Mouse (Mus musculus) embryonic facial prominence, embryonic 15.5 days (tissue): Measurements from ENCODE around the gene Cxxc4. TPM values are rescaled to one million over a fixed set of nuclear protein-coding genes. Genes with fewer than 3 reads are reported as not detected.
"Not testable (repeated sequence)": the region's sequence is repeated elsewhere in the genome, so short reads cannot be mapped to it uniquely, and the experiment has no call there.

ENCODE experiments used
- ATAC-seq: fragments of 200-750 bp; cut with Nextera tagmentation; 2 replicates; pipeline ENCODE4 v1.8.0; 2017; ENCODE audit warnings: low read depth, moderate TSS enrichment; ENCODE audit not compliant: insufficient number of reproducible peaks, low FRiP score, low TSS enrichment
- H3K27ac ChIP-seq: fragments of 300-500 bp; sonication (generic); replicated peaks from 2 replicates; pipeline ENCODE4 v1.5.1; 2015; ENCODE audit warnings: mild to moderate bottlenecking, inconsistent platforms
- H3K27me3 ChIP-seq: fragments of 300-500 bp; sonication (generic); 2 replicates; pipeline ENCODE4 v1.6.1; 2015; ENCODE audit warnings: inconsistent platforms
- H3K36me3 ChIP-seq: fragments of 300-500 bp; sonication (generic); 2 replicates; pipeline ENCODE4 v1.6.1; 2015; ENCODE audit warnings: mild to moderate bottlenecking, inconsistent platforms
- H3K4me1 ChIP-seq: fragments of 300-500 bp; sonication (generic); 2 replicates; pipeline ENCODE4 v1.6.1; 2015; ENCODE audit warnings: inconsistent platforms
- H3K4me2 ChIP-seq: fragments of 300-500 bp; sonication (generic); replicated peaks from 2 replicates; pipeline ENCODE4 v1.6.1; 2015; ENCODE audit warnings: mild to moderate bottlenecking, inconsistent platforms
- H3K4me3 ChIP-seq: fragments of 300-500 bp; sonication (generic); replicated peaks from 2 replicates; pipeline ENCODE4 v1.5.1; 2015; ENCODE audit warnings: mild to moderate bottlenecking, inconsistent platforms
- H3K9ac ChIP-seq: fragments of 300-500 bp; sonication (generic); 2 replicates; pipeline ENCODE4 v1.6.1; 2015; ENCODE audit warnings: inconsistent platforms
- H3K9me3 ChIP-seq: fragments of 300-500 bp; sonication (generic); replicated peaks from 2 replicates; pipeline ENCODE4 v1.6.1; 2016; ENCODE audit warnings: inconsistent platforms
- WGBS: fragments of 180-500 bp; shearing (Covaris S2); methylation state at CpG from one replicate; pipeline ENCODE4 v1.1.7; 2015; 5-methylcytosine and 5-hydroxymethylcytosine counted together
- polyA plus RNA-seq: library from polyadenylated mRNA; unstranded; fragments of >200 nt; fragmentation: Nextera tagmentation; extraction: Ambion mirVana; gene quantifications from 2 replicates; pipeline ENCODE4 v1.2.1, GENCODE M21; 2015

Cxxc4 gene
- 4.7 and 5.1 TPM in 2 replicates for polyA plus RNA-seq

DNA sequence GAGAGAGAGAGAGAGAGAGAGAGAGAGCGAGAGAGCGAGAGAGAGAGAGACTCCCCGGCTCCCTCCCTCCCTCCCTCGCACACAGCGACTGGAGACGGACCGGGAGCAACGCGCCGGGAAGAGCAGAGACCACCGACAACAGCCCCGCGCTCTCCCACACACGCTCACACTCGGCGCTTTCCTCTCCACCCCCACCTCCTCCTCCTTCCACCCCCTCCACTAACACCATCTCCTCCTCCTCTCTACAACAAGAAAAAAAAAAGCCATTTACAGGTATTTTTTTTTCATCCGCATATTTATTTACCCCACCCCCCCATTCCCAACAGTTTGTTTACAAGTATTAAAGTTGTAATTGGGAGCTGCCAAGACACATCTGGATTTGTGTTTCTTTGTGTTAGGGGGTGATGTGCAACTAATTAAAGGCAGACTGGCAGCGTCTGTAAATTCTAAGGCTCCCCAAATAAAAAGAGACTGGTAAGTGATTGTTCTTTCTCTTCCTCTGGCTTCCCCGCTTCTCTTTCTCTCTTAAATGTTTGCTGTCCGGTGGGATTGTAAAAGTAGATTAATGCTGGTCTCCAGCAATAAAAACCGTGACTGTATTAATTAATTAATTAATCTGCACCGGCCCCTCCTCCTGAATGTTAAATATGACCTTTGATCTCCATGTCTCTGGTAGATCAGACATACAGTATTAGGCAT, at the start of gene Cxxc4:
Gene Cxxc4 (plus strand): TSS at position 71 of the 699 bp plus-strand sequence.
- peak within 1 kb of the TSS; percentile 64 for H3K4me2 ChIP-seq
- no peaks in the 10 kb centered on the region for H3K9me3 ChIP-seq
- WGBS: under 1% methylated on average over 18 of the region's 22 CpGs
- H3K9ac ChIP-seq: peak within 1 kb of the TSS; percentile 18; the same call in 1 of the 2 replicates
- H3K27me3 ChIP-seq: no peaks in the 10 kb centered on the region
- H3K4me1 ChIP-seq: peaks cover 11% of the 10 kb centered on the region
- peak; percentile 63 for ATAC-seq
- peak within 1 kb of the TSS; percentile 54 for H3K4me3 ChIP-seq
- H3K27ac ChIP-seq: peak within 1 kb of the TSS; percentile 83
- H3K36me3 ChIP-seq: no peaks in the 10 kb centered on the region

DNA sequence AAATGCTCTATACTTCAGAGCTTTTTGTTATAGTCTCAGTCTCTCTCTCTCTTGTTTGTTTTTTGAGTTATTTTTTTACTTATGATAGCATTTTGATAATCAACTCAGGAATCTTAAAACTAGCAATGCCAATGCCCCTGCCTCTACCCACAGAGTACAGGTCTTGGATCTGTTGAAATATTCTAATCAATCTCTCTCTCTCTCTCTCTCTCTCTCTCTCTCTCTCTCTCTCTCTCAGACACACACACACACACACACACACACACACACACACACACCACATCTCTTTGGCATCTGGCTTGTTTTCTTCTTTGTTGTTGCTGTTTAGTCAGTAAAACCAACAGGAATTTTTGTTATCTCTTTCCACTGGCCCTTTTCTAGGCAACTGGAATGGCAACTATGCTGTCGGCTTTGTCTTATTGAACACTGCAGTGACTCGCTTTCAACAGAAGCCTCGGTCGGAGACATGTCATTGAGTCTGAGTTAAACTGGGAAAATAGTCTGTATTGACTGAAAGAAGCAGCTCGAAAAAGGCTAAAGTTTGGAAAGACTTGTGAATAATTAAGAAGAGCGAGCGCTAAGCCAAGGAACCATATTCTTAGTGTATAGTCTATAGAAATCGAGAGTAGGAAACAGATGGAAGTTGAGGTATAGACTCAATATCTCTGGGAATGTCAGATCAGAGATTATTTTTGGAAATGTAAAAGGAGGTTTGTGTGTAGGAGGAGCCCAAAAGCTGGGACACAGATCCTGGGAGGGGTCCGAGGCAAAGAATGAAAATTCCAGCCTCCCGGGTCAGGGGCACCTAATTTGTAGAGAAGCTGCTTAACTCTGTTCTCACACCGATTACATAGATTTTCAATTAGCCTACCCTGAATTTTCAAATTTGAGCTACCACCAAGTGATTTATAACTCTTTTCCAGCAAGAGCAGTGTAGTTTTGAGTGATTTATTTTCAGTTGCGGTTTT, 47.0 kb upstream of the Cxxc4 start:
- WGBS: 70% methylated on average over 12 of the region's 12 CpGs
- 0 out of 2 replicates have a peak overlapping the region, but pooled peaks have one; percentile 19 for H3K4me2 ChIP-seq
- 0 out of 2 replicates have a peak overlapping the region, but pooled peaks have one; percentile 3 for H3K4me3 ChIP-seq

GRCm38 (mm10) chr3:134190046-134190445, 46.2 kb upstream of the Cxxc4 start:
- no peak for ATAC-seq
- Histone ChIP-seq H3K9ac (no peak overlapping the region), H3K4me2 (peak overlapping the region; percentile 19; the same call in 1 of the 2 replicates), H3K9me3 (no peaks in the 10 kb centered on the region), H3K4me3 (peak overlapping the region; percentile 3; the same call in 1 of the 2 replicates), H3K27me3 (no peaks in the 10 kb centered on the region), H3K27ac (no peak overlapping the region), H3K36me3 (no peaks in the 10 kb centered on the region), H3K4me1 (no peaks in the 10 kb centered on the region)
- WGBS: 53% methylated on average over 11 of the region's 11 CpGs

More for the DNA sequence above, 47.0 kb upstream of the Cxxc4 start:
- no peaks in the 10 kb centered on the region for H3K4me1 ChIP-seq
- H3K27ac ChIP-seq: no peak overlapping the region
- no peak for ATAC-seq
- no peak overlapping the region for H3K9ac ChIP-seq
- no peaks in the 10 kb centered on the region for H3K9me3 ChIP-seq
- no peaks in the 10 kb centered on the region for H3K36me3 ChIP-seq
- H3K27me3 ChIP-seq: no peaks in the 10 kb centered on the region

GRCm38 (mm10) chr3:134199892-134200291, 36.4 kb upstream of the Cxxc4 start:
- no peak for ATAC-seq
- H3K27ac ChIP-seq: no peak overlapping the region
- H3K27me3 ChIP-seq: no peaks in the 10 kb centered on the region
- H3K36me3 ChIP-seq: no peaks in the 10 kb centered on the region
- no peak overlapping the region for H3K4me2 ChIP-seq
- H3K9me3 ChIP-seq: no peaks in the 10 kb centered on the region
- no peak overlapping the region for H3K9ac ChIP-seq
- no peaks in the 10 kb centered on the region for H3K4me1 ChIP-seq
- no peak overlapping the region for H3K4me3 ChIP-seq
- 57% methylated on average over 9 of the region's 9 CpGs for WGBS

GRCm38 (mm10) chr3:134206624-134207023, 29.7 kb upstream of the Cxxc4 start:
- WGBS: 82% methylated on average over 3 of the region's 3 CpGs
- ATAC-seq: no peak
- Histone ChIP-seq H3K9ac (no peak overlapping the region), H3K27me3 (no peaks in the 10 kb centered on the region), H3K4me2 (no peak overlapping the region), H3K4me3 (no peak overlapping the region), H3K4me1 (no peaks in the 10 kb centered on the region), H3K27ac (no peak overlapping the region), H3K36me3 (no peaks in the 10 kb centered on the region), H3K9me3 (no peaks in the 10 kb centered on the region)

- no peak overlapping the region for H3K4me2 ChIP-seq
- no peaks in the 10 kb centered on the region for H3K36me3 ChIP-seq
- H3K9ac ChIP-seq: no peak overlapping the region
- 82% methylated on average over 6 of the region's 6 CpGs for WGBS
- no peak overlapping the region for H3K27ac ChIP-seq
- ATAC-seq: no peak
- H3K27me3 ChIP-seq: no peaks in the 10 kb centered on the region
- no peak overlapping the region for H3K4me3 ChIP-seq
- H3K4me1 ChIP-seq: no peaks in the 10 kb centered on the region
- no peaks in the 10 kb centered on the region for H3K9me3 ChIP-seq
Observed at GRCm38 (mm10) chr3:134210950-134211349, 25.3 kb upstream of the Cxxc4 start.

DNA sequence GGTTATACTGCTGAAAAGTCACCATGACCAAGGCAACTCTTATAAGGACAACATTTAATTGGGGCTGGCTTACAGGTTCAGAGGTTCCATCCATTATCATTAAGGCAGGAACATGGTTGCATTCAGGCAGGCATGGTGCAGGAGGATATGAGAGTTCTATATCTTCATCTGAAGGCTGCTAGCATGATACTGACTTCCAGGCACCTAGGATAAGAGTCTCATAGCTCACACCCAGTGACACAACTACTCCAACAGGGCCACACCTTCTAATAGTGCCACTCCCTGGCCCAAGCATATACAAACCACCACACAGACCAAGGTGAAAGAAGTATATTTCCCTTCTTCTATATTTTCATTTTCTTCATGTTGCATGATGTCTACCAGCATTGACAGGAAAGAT, 16.4 kb upstream of the Cxxc4 start:
- H3K9ac ChIP-seq, H3K27ac ChIP-seq, H3K9me3 ChIP-seq, H3K27me3 ChIP-seq, ATAC-seq, H3K4me1 ChIP-seq, H3K4me2 ChIP-seq, H3K36me3 ChIP-seq, H3K4me3 ChIP-seq: not testable (repeated sequence)

GRCm38 (mm10) chr3:134221002-134221401, 15.3 kb upstream of the Cxxc4 start:
- WGBS: 47% methylated on average over 2 of the region's 2 CpGs
- Histone ChIP-seq H3K9ac (no peak overlapping the region), H3K4me3 (no peak overlapping the region), H3K36me3 (no peaks in the 10 kb centered on the region), H3K9me3 (no peaks in the 10 kb centered on the region), H3K27ac (no peak overlapping the region), H3K27me3 (no peaks in the 10 kb centered on the region), H3K4me1 (no peaks in the 10 kb centered on the region), H3K4me2 (no peak overlapping the region)
- no peak for ATAC-seq

DNA sequence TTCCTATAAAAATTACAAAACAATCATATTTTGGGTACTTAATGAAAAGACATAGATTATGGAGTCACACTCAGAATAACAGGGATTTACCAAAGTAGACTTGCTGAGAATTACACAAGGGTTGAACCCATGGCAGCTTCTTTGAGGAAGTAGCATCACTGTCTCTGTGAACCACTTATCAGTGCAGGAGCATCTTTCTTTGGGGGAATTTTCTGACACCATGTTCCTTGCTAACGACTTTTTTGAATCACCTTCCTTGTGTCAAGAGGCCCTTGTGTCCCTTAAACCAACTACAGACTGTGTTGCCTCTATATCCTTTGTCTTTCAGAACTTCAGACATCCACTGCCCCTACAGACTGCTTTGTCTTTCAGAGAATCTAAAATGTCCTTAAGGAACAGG, 13.7 kb upstream of the Cxxc4 start:
- no peaks in the 10 kb centered on the region for H3K4me1 ChIP-seq
- H3K9ac ChIP-seq: no peak overlapping the region
- H3K9me3 ChIP-seq: no peaks in the 10 kb centered on the region
- H3K27me3 ChIP-seq: no peaks in the 10 kb centered on the region
- WGBS: 53% methylated on average over 1 of the region's 1 CpGs
- H3K27ac ChIP-seq: no peak overlapping the region
- ATAC-seq: no peak
- H3K4me2 ChIP-seq: no peak overlapping the region
- H3K36me3 ChIP-seq: no peaks in the 10 kb centered on the region
- H3K4me3 ChIP-seq: no peak overlapping the region

DNA sequence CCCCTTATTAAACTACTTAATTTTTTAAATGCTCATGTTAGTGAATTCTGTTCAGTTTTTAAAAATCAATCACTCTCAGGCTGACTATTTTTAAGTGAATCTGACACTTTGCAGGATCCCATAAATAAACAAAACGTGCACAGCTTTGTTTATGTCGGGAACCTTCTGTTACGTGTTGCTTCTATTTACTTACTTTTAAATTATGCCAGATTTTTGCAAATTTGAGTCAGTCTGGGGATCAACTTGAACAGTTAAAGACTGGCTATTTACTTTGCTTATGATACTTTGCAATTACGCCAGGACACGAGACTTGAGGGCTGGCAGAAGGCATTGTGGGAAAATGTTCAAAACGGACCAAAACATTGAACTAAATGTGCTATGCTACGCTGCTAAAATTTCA, 12.3 kb upstream of the Cxxc4 start:
- no peak overlapping the region for H3K4me3 ChIP-seq
- H3K4me2 ChIP-seq: no peak overlapping the region
- H3K9ac ChIP-seq: no peak overlapping the region
- WGBS: 60% methylated on average over 7 of the region's 7 CpGs
- H3K27ac ChIP-seq: no peak overlapping the region
- ATAC-seq: no peak
- H3K36me3 ChIP-seq: no peaks in the 10 kb centered on the region
- H3K27me3 ChIP-seq: no peaks in the 10 kb centered on the region
- no peaks in the 10 kb centered on the region for H3K9me3 ChIP-seq
- no peaks in the 10 kb centered on the region for H3K4me1 ChIP-seq

GRCm38 (mm10) chr3:134225928-134226327, 10.4 kb upstream of the Cxxc4 start:
- no peaks in the 10 kb centered on the region for H3K36me3 ChIP-seq
- H3K4me3 ChIP-seq: no peak overlapping the region
- no peaks in the 10 kb centered on the region for H3K4me1 ChIP-seq
- no peaks in the 10 kb centered on the region for H3K27me3 ChIP-seq
- ATAC-seq: no peak
- no peak overlapping the region for H3K4me2 ChIP-seq
- H3K9ac ChIP-seq: no peak overlapping the region
- H3K27ac ChIP-seq: no peak overlapping the region
- 88% methylated on average over 3 of the region's 3 CpGs for WGBS
- H3K9me3 ChIP-seq: no peaks in the 10 kb centered on the region
